ENCODE assay signal across 8 mouse cellular contexts in genomic region chr8:124317191-124317682, GRCm38 (mm10).
DNase-seq lines count a peak whose midpoint lies in the region; TF ChIP-seq lines count a peak whose summit lies in the region.

No protein-coding gene starts in this region.

- 47% methylated on average over 8 of the region's 8 CpGs for WGBS in kidney, adult 2 months

- no peak overlapping the region for H3K27ac ChIP-seq in kidney, adult 2 months (ENCODE audit: insufficient read depth, low read depth, low read length)

- TF ChIP-seq CTCF in kidney, adult 2 months (conservative IDR thresholded peaks at IDR 0.05; ENCODE audit: insufficient read depth, insufficient read length, low read depth, low read length) = no peak

- intact Hi-C loops in heart, postnatal 25 days (cut with DNase I) = no loop called here
- intact Hi-C loops in heart, postnatal 10 days (cut with DNase I) = loop anchor here (5.0 kb wide), 2 partner anchors 35 to 135 kb away; no protein-coding TSS in a partner anchor

- TF ChIP-seq POLR2A in kidney, adult 2 months (IDR thresholded peaks at IDR 0.05; ENCODE audit: low read depth, low read length) = no peak

- H3K27me3 ChIP-seq in kidney, adult 2 months (replicated peaks; ENCODE audit: control insufficient read depth, insufficient read depth, low read length) = no peaks in the 10 kb centered on the region

- H3K36me3 ChIP-seq in kidney, adult 2 months (ENCODE audit: control insufficient read depth, insufficient read depth, low read length) = no peaks in the 10 kb centered on the region

- H3K4me3 ChIP-seq in kidney, adult 2 months (ENCODE audit: insufficient read depth, low read depth, low read length) = no peak overlapping the region

- no peaks in the 10 kb centered on the region for H3K4me1 ChIP-seq in kidney, adult 2 months (ENCODE audit: control insufficient read depth, insufficient read depth, low read length)

- DNase-seq in heart, adult 11 months = peak; percentile 97
- DNase-seq in heart, postnatal 25 days (ENCODE audit: low spot score) = no peak
- DNase-seq in 3134 (ENCODE audit: extremely low read depth, insufficient read length, low spot score) = peak; percentile 62
- DNase-seq in T-cell, adult 2 months (ENCODE audit: low spot score) = peak; percentile 39
- peak; percentile 58 to 61 for DNase-seq in heart, postnatal 10 days
- DNase-seq in left cerebral cortex, adult 9 months (ENCODE audit: low spot score in 2 of 2) = no peak
- DNase-seq in frontal cortex, postnatal 10 days (ENCODE audit: low spot score in 2 of 2) = no peak
- no peak for DNase-seq in kidney, adult 2 months

Comparison
In these comparisons a context has a peak if more than half of its experiments do, and no peak if none do; other contexts are left out.
1. DNase-seq: peak in heart, adult 11 months (single experiment), 3134 (single experiment), T-cell, adult 2 months (single experiment) and heart, postnatal 10 days (2 of 2); none in heart, postnatal 25 days (single experiment), left cerebral cortex, adult 9 months (0 of 2), frontal cortex, postnatal 10 days (0 of 2) and kidney, adult 2 months (single experiment).